Mouse (Mus musculus) heart, postnatal 14 days (tissue): Measurements from ENCODE around the gene Gm14137. TPM values are rescaled to one million over a fixed set of nuclear protein-coding genes. Genes with fewer than 3 reads are reported as not detected.

Experiments used
- DNase-seq, 2 experiments: peaks; one replicate each; pipeline ENCODE4 v3.0.0; 2021 to 2022
- intact Hi-C: fragments of 180-260 bp; cut with DNase I; formaldehyde crosslinking; loops from one replicate; pipeline ENCODE4 v1.15.1; 2025
- total RNA-seq, 2 experiments: library from RNA; stranded (reverse); gene quantifications; 2 replicates each; pipeline ENCODE4 v1.2.3; 2021

The Gm14137 gene
- total RNA-seq, 2 experiments from 2014 or later: not detected

- DNase-seq: peak in 1 of 2 experiments; percentile 49
These were observed 2.7 kb upstream of the Gm14137 start for GRCm38 (mm10) chr2:119171574-119171973.

GRCm38 (mm10) chr2:119172446-119172845 lies 1.9 kb upstream of the Gm14137 start:
- intact Hi-C loops: no loop called here
- no peak for DNase-seq

More at GRCm38 (mm10) chr2:119171574-119171973, 2.7 kb upstream of the Gm14137 start:
- intact Hi-C loops: no loop called here

- intact Hi-C loops: no loop called here
- DNase-seq: peak; percentile 75 to 83
These were observed 1.3 kb upstream of the Gm14137 start for GRCm38 (mm10) chr2:119172862-119173576.

- no peak for DNase-seq
- intact Hi-C loops: no loop called here
These were observed 557 bp downstream of the Gm14137 start for GRCm38 (mm10) chr2:119174866-119175265.

GRCm38 (mm10) chr2:119175614-119176013 lies 1.3 kb downstream of the Gm14137 start:
- no peak for DNase-seq
- intact Hi-C loops: no loop called here

GRCm38 (mm10) chr2:119176761-119177160 lies 2.5 kb downstream of the Gm14137 start:
- intact Hi-C loops: no loop called here
- no peak for DNase-seq

- intact Hi-C loops: no loop called here
These were observed 3.2 kb downstream of the Gm14137 start for GRCm38 (mm10) chr2:119177384-119177939.

GRCm38 (mm10) chr2:119182914-119183313 lies 8.6 kb downstream of the Gm14137 start:
- DNase-seq: no peak
- intact Hi-C loops: loop anchor here (10.0 kb wide), 1 partner anchor 278 kb away; the partner anchor contains the start of gene Bahd1

More at GRCm38 (mm10) chr2:119177384-119177939, 3.2 kb downstream of the Gm14137 start:
- DNase-seq: no peak

GRCm38 (mm10) chr2:119189029-119189710 lies 14.9 kb downstream of the Gm14137 start:
- peak; percentile 88 to 93 for DNase-seq
- intact Hi-C loops: loop anchor here (2.0 to 10.0 kb wide), 5 partner anchors 32 to 284 kb away; partner anchors contain the start of genes Bahd1 and Rmdn3

GRCm38 (mm10) chr2:119190969-119191368 lies 16.7 kb downstream of the Gm14137 start:
- intact Hi-C loops: no loop called here
- DNase-seq: no peak

GRCm38 (mm10) chr2:119194140-119194539 lies 19.8 kb downstream of the Gm14137 start:
- intact Hi-C loops: no loop called here
- DNase-seq: peak in 1 of 2 experiments; percentile 21

GRCm38 (mm10) chr2:119196316-119197108 lies 22.2 kb downstream of the Gm14137 start:
- intact Hi-C loops: no loop called here
- DNase-seq: no peak

- intact Hi-C loops: no loop called here
- no peak for DNase-seq
These were observed 23.2 kb downstream of the Gm14137 start for GRCm38 (mm10) chr2:119197493-119197892.

GRCm38 (mm10) chr2:119198049-119198448 lies 23.7 kb downstream of the Gm14137 start:
- DNase-seq: no peak
- intact Hi-C loops: no loop called here

GRCm38 (mm10) chr2:119198934-119199333 lies 24.6 kb downstream of the Gm14137 start:
- intact Hi-C loops: no loop called here
- no peak for DNase-seq

GRCm38 (mm10) chr2:119202914-119203453 lies 28.7 kb downstream of the Gm14137 start:
- intact Hi-C loops: no loop called here
- peak; percentile 57 to 69 for DNase-seq

GRCm38 (mm10) chr2:119203871-119204460 lies 29.7 kb downstream of the Gm14137 start:
- intact Hi-C loops: no loop called here
- DNase-seq: peak in 1 of 2 experiments; percentile 30

GRCm38 (mm10) chr2:119207961-119208343 lies 33.6 kb downstream of the Gm14137 start:
- DNase-seq: no peak
- intact Hi-C loops: no loop called here

- intact Hi-C loops: no loop called here
- peak; percentile 94 for DNase-seq
These were observed 34.3 kb downstream of the Gm14137 start, which contains the start of the genes Zfyve19 and Dnajc17 for GRCm38 (mm10) chr2:119208344-119209175. Zfyve19 (plus strand) TSS chr2:119208617. Dnajc17 (minus strand) TSS chr2:119208795.
